Mouse (Mus musculus): Measurements from ENCODE around the gene Ndufaf2. TPM values are rescaled to one million over a fixed set of nuclear protein-coding genes. Genes with fewer than 3 reads are reported as not detected.

The Ndufaf2 gene
- 47.8 and 51.1 TPM in 2 replicates for total RNA-seq (2017)

DNA sequence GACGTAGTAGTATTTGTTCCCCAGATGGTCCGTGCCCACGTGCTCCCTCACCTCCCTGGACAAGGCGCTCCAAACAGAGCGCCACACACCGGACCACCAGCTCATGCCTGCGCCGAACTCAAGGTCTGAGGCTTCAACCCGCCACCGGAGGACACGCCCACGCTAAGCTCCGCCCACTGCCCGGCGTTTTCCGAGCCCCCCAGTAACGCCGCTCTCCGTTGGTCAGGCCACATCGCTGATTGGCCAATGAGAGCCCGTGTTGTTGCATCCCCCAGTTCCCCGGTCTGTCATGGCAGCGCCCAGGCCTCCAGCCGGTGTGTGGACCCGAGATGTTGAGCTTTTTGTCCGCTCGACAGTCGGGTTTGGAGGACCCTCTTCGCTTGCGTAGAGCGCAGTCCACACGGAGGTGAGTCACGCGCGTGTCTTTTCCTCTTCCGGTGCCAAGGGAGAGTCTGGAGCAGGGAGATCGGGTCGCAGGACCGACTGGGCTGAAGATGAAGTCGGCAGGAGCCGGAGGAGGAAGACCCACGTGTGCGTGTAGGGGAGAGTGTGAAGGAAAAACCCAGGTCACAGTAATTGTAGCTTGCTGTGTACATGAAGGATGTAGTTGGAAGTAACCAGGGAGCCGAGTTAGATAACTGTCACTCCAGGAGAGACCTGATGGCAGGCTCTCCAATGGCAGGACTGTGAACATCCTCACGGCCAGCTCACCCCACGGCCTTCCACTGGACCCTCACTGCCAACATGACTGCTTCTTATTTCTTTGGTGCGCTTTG lies at the start of gene Ndufaf2, which contains the start of gene Ercc8:
Gene Ndufaf2, minus strand, starts transcription at position 159 of the 776 bp plus-strand sequence.
Gene Ercc8, plus strand, starts transcription at position 267 of the 776 bp plus-strand sequence.
- peak; percentile 98 to 99 for ATAC-seq (replicated peaks in 1 of 2; ENCODE audit: insufficient read depth in 1 of 2, low FRiP score in 2 of 2, low TSS enrichment in 1 of 2, low read depth in 1 of 2, poor library complexity in 2 of 2, severe bottlenecking in 2 of 2)

- no peak for ATAC-seq (replicated peaks in 1 of 2; ENCODE audit: insufficient read depth in 1 of 2, low FRiP score in 2 of 2, low TSS enrichment in 1 of 2, low read depth in 1 of 2, poor library complexity in 2 of 2, severe bottlenecking in 2 of 2)
These were observed 49.7 kb upstream of the Ndufaf2 start for GRCm38 (mm10) chr13:108208090-108208489.

GRCm38 (mm10) chr13:108207447-108207846 lies 49.0 kb upstream of the Ndufaf2 start:
- no peak for ATAC-seq (replicated peaks in 1 of 2; ENCODE audit: insufficient read depth in 1 of 2, low FRiP score in 2 of 2, low TSS enrichment in 1 of 2, low read depth in 1 of 2, poor library complexity in 2 of 2, severe bottlenecking in 2 of 2)

GRCm38 (mm10) chr13:108204857-108205256 lies 46.4 kb upstream of the Ndufaf2 start:
- no peak for ATAC-seq (replicated peaks in 1 of 2; ENCODE audit: insufficient read depth in 1 of 2, low FRiP score in 2 of 2, low TSS enrichment in 1 of 2, low read depth in 1 of 2, poor library complexity in 2 of 2, severe bottlenecking in 2 of 2)

GRCm38 (mm10) chr13:108195474-108195873 lies 37.1 kb upstream of the Ndufaf2 start:
- no peak for ATAC-seq (replicated peaks in 1 of 2; ENCODE audit: insufficient read depth in 1 of 2, low FRiP score in 2 of 2, low TSS enrichment in 1 of 2, low read depth in 1 of 2, poor library complexity in 2 of 2, severe bottlenecking in 2 of 2)

DNA sequence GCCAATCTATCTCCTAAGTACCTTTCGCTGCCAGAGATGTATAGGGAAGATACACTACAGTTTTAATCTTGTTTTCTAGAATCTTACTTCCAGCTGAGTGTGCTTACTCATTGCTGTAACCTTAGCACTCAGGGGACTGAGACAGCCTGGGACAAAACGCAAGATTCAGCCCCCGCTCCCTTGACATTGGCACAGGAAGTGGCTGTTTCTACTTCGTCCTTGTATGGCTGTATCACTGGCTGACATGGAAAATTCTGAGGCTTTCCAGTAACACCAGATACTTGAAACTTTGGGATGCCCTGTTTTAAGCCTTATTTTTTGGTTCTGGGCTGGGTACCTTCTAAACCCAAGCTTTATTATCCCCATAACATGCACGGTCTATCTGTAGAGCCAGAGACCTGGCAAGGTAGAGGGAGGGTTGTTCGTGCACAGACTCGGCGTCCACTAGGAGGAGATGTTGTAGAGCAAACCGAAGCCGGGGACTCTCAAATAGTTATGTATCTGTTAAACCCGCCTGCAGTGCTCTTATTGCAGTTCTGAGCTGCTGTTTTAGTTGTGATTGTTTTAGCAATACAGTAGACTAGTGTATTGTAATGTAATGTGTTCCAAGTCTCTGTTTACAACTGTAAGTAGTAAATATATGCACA lies 32.8 kb upstream of the Ndufaf2 start:
- peak; percentile 93 to 95 for ATAC-seq (replicated peaks in 1 of 2; ENCODE audit: insufficient read depth in 1 of 2, low FRiP score in 2 of 2, low TSS enrichment in 1 of 2, low read depth in 1 of 2, poor library complexity in 2 of 2, severe bottlenecking in 2 of 2)

DNA sequence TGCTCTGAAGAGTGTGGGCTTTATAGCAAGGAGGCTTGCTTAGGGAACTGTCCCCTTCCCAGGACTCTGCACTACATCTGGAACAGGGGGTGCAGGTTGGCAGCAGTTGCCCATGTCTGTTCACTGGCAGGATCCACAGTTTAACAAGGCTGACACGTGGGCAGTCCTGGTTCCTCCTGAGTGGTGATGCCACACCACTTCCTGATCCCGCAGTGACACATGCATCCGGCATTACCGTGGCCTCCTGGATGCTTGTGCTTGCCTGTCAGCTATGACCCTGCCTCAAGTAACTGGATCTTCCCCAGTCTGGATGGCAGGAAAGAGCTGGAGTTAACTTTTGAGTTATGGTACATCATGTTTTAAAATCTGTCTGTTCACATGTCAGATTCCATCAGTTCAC lies 29.6 kb upstream of the Ndufaf2 start:
- ATAC-seq (replicated peaks in 1 of 2; ENCODE audit: insufficient read depth in 1 of 2, low FRiP score in 2 of 2, low TSS enrichment in 1 of 2, low read depth in 1 of 2, poor library complexity in 2 of 2, severe bottlenecking in 2 of 2): no peak

GRCm38 (mm10) chr13:108185530-108185929 lies 27.1 kb upstream of the Ndufaf2 start:
- ATAC-seq (replicated peaks in 1 of 2; ENCODE audit: insufficient read depth in 1 of 2, low FRiP score in 2 of 2, low TSS enrichment in 1 of 2, low read depth in 1 of 2, poor library complexity in 2 of 2, severe bottlenecking in 2 of 2): no peak

- ATAC-seq (replicated peaks in 1 of 2; ENCODE audit: insufficient read depth in 1 of 2, low FRiP score in 2 of 2, low TSS enrichment in 1 of 2, low read depth in 1 of 2, poor library complexity in 2 of 2, severe bottlenecking in 2 of 2): no peak
These were observed 26.4 kb upstream of the Ndufaf2 start for GRCm38 (mm10) chr13:108184743-108185255.

DNA sequence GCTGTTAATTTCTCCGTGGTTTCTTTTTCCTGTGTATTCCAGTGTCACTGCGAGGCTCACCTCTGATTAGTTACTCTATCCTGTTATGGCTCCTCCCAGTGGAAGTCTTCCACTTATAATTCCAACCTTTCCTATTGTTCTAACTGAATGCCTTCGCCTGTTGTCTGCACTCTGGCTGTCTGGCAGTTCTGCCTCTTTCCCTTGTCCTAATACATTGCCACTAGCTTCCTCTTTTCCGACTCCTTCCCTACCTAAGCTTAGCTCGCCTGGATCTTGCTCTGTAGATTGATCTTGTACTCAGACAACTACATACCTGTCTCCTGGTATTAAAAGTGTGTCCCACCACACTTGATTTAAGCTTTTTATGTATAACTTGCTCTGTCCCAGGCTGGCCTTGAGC lies 22.4 kb upstream of the Ndufaf2 start:
- ATAC-seq (replicated peaks in 1 of 2; ENCODE audit: insufficient read depth in 1 of 2, low FRiP score in 2 of 2, low TSS enrichment in 1 of 2, low read depth in 1 of 2, poor library complexity in 2 of 2, severe bottlenecking in 2 of 2): no peak

GRCm38 (mm10) chr13:108179618-108180017 lies 21.2 kb upstream of the Ndufaf2 start:
- peak; percentile 87 to 89; a peak in 3 of 4 replicates for ATAC-seq (replicated peaks in 1 of 2; ENCODE audit: insufficient read depth in 1 of 2, low FRiP score in 2 of 2, low TSS enrichment in 1 of 2, low read depth in 1 of 2, poor library complexity in 2 of 2, severe bottlenecking in 2 of 2)

- no peak for ATAC-seq (replicated peaks in 1 of 2; ENCODE audit: insufficient read depth in 1 of 2, low FRiP score in 2 of 2, low TSS enrichment in 1 of 2, low read depth in 1 of 2, poor library complexity in 2 of 2, severe bottlenecking in 2 of 2)
These were observed 12.1 kb upstream of the Ndufaf2 start for GRCm38 (mm10) chr13:108170511-108170910.

- peak; percentile 74 to 85 for ATAC-seq (replicated peaks in 1 of 2; ENCODE audit: insufficient read depth in 1 of 2, low FRiP score in 2 of 2, low TSS enrichment in 1 of 2, low read depth in 1 of 2, poor library complexity in 2 of 2, severe bottlenecking in 2 of 2)
These were observed 11.6 kb upstream of the Ndufaf2 start for GRCm38 (mm10) chr13:108170002-108170401.

GRCm38 (mm10) chr13:108164621-108165020 lies 6.2 kb upstream of the Ndufaf2 start:
- no peak for ATAC-seq (replicated peaks in 1 of 2; ENCODE audit: insufficient read depth in 1 of 2, low FRiP score in 2 of 2, low TSS enrichment in 1 of 2, low read depth in 1 of 2, poor library complexity in 2 of 2, severe bottlenecking in 2 of 2)

- no peak for ATAC-seq (replicated peaks in 1 of 2; ENCODE audit: insufficient read depth in 1 of 2, low FRiP score in 2 of 2, low TSS enrichment in 1 of 2, low read depth in 1 of 2, poor library complexity in 2 of 2, severe bottlenecking in 2 of 2)
These were observed 5.5 kb upstream of the Ndufaf2 start for GRCm38 (mm10) chr13:108163912-108164311.

DNA sequence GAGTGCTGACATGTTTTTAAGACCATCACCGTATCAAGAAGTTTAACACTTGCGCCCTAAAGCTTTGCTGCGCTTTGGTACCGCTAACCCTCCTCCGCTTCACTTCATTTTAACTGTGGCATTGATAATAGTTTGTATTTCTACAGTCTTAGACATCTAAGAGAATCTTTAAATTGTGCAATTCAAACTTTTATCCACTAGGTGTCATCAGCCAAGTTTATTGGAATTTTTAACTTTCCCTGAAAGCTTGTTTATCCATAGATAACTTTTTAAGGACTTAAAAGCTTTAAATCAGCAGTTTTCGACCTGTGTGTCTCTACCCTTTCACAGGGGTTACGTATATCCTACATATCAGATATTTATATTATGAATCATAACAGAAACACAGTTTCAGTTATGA lies 1.5 kb upstream of the Ndufaf2 start:
- no peak for ATAC-seq (replicated peaks in 1 of 2; ENCODE audit: insufficient read depth in 1 of 2, low FRiP score in 2 of 2, low TSS enrichment in 1 of 2, low read depth in 1 of 2, poor library complexity in 2 of 2, severe bottlenecking in 2 of 2)

DNA sequence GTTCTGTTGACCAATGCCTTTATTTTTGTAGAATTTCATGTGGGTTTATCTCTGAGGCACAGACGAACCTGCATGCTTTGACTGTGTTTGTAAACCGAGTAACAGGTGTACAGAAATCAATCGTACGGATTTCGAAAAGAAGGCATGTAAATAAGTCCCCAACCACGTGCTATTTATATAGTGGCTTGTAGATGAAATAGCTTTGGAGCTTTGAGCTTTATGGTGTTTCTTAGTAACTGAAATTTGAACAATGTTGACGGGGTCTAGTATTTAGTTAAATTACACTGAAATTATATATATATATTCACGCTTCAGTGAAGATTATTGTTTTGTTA lies 785 bp upstream of the Ndufaf2 start:
- no peak for ATAC-seq (replicated peaks in 1 of 2; ENCODE audit: insufficient read depth in 1 of 2, low FRiP score in 2 of 2, low TSS enrichment in 1 of 2, low read depth in 1 of 2, poor library complexity in 2 of 2, severe bottlenecking in 2 of 2)

GRCm38 (mm10) chr13:108157732-108158464 lies 525 bp downstream of the Ndufaf2 start:
- peak in 1 of 2 experiments; percentile 49; a peak in 2 of 4 replicates for ATAC-seq (replicated peaks in 1 of 2; ENCODE audit: insufficient read depth in 1 of 2, low FRiP score in 2 of 2, low TSS enrichment in 1 of 2, low read depth in 1 of 2, poor library complexity in 2 of 2, severe bottlenecking in 2 of 2)

All from hematopoietic stem cell, adult 5-6 weeks (primary cell).